Mouse (Mus musculus) midbrain, postnatal 0 days (tissue): Measurements from ENCODE around the gene Zfp385a. TPM values are rescaled to one million over a fixed set of nuclear protein-coding genes. Genes with fewer than 3 reads are reported as not detected.

Source experiments
- ATAC-seq: fragments of 200-750 bp; cut with Nextera tagmentation; 2 replicates; pipeline ENCODE4 v1.8.0; 2017; ENCODE audit warnings: moderate number of reproducible peaks, mild to moderate bottlenecking, moderate TSS enrichment, moderate library complexity; ENCODE audit not compliant: low FRiP score
- DNase-seq: peaks from one replicate; pipeline ENCODE4 v3.0.0-alpha.2; 2015; ENCODE audit warnings: low spot score
- H3K27ac ChIP-seq: fragments of 300-500 bp; sonication (generic); 2 replicates; pipeline ENCODE4 v1.5.1; 2014; ENCODE audit warnings: low read depth, mild to moderate bottlenecking, low read length, mixed read lengths
- H3K27me3 ChIP-seq: fragments of 300-500 bp; sonication (generic); 2 replicates; pipeline ENCODE4 v1.6.1; 2014; ENCODE audit warnings: low read length, control low read depth, mixed read lengths; ENCODE audit not compliant: insufficient read depth
- H3K36me3 ChIP-seq: fragments of 300-500 bp; sonication (generic); 2 replicates; pipeline ENCODE4 v1.6.1; 2014; ENCODE audit warnings: low read length, control low read depth, mixed read lengths; ENCODE audit not compliant: insufficient read depth
- H3K4me1 ChIP-seq: fragments of 300-500 bp; sonication (generic); 2 replicates; pipeline ENCODE4 v1.6.1; 2014; ENCODE audit warnings: mild to moderate bottlenecking, control low read depth, antibody characterized with exemption, low read length, mixed read lengths; ENCODE audit not compliant: insufficient read depth
- H3K4me2 ChIP-seq: fragments of 300-500 bp; sonication (generic); 2 replicates; pipeline ENCODE4 v1.6.1; 2014; ENCODE audit warnings: low read depth, mild to moderate bottlenecking, low read length, mixed read lengths; ENCODE audit not compliant: poor library complexity, severe bottlenecking
- H3K4me3 ChIP-seq: fragments of 300-500 bp; sonication (generic); 2 replicates; pipeline ENCODE4 v1.5.1; 2014; ENCODE audit warnings: low read depth, mild to moderate bottlenecking, low read length, moderate library complexity
- H3K9ac ChIP-seq: fragments of 300-500 bp; sonication (generic); replicated peaks from 2 replicates; pipeline ENCODE4 v1.6.1; 2014; ENCODE audit warnings: mild to moderate bottlenecking, low read length, moderate library complexity, mixed read lengths; ENCODE audit not compliant: poor library complexity, severe bottlenecking
- H3K9me3 ChIP-seq: fragments of 300-500 bp; sonication (generic); 2 replicates; pipeline ENCODE4 v1.6.1; 2016; ENCODE audit warnings: low read length, control low read depth
- CTCF ChIP-seq: IDR thresholded peaks from 2 replicates; pipeline ENCODE4 v1.5.1; 2016; ENCODE audit warnings: antibody characterized with exemption, mild to moderate bottlenecking
- WGBS: fragments of 180-500 bp; shearing (Covaris S2); extraction: QIAGEN DNeasy Blood & Tissue Kit; methylation state at CpG from one replicate; pipeline ENCODE4 v1.1.7; 2014; 5-methylcytosine and 5-hydroxymethylcytosine counted together
- polyA plus RNA-seq: library from polyadenylated mRNA; unstranded; fragments of >200 nt; fragmentation: Nextera tagmentation; extraction: Ambion mirVana; gene quantifications from 2 replicates; pipeline ENCODE4 v1.2.1, GENCODE M21; 2015
- total RNA-seq: library from RNA; depleted of rRNA; stranded (reverse); fragments of >200 nt; gene quantifications from 2 replicates; pipeline ENCODE4 v1.2.3, GENCODE M21; 2014

The Zfp385a gene
- total and polyA plus RNA-seq, 2 experiments from 2014 or later = 22.0 to 26.9 TPM

- no peaks in the 10 kb centered on the region for H3K9me3 ChIP-seq
- H3K27me3 ChIP-seq = peaks cover 9% of the 10 kb centered on the region
- peak overlapping the region; percentile 94 for H3K4me2 ChIP-seq
- peak overlapping the region; percentile 51 for H3K4me3 ChIP-seq
- no peak overlapping the region for H3K27ac ChIP-seq
- peaks cover 5% of the 10 kb centered on the region for H3K4me1 ChIP-seq
- H3K36me3 ChIP-seq = no peaks in the 10 kb centered on the region
- ATAC-seq (peak; percentile 28; the same call in 1 of the 2 replicates), DNase-seq (no peak)
- TF ChIP-seq CTCF = no peak
- 1% methylated on average over 51 of the region's 51 CpGs for WGBS
- H3K9ac ChIP-seq = peak overlapping the region; percentile 50
Observed at GRCm38 (mm10) chr15:103365471-103366375, 25.8 kb upstream of the Zfp385a start.

- H3K27me3 ChIP-seq = peaks cover 9% of the 10 kb centered on the region
- H3K4me2 ChIP-seq = no peak overlapping the region
- H3K36me3 ChIP-seq = no peaks in the 10 kb centered on the region
- no peak for ATAC-seq
- H3K27ac ChIP-seq = no peak overlapping the region
- no peak overlapping the region for H3K9ac ChIP-seq
- H3K4me1 ChIP-seq = peaks cover 5% of the 10 kb centered on the region
- H3K9me3 ChIP-seq = no peaks in the 10 kb centered on the region
- H3K4me3 ChIP-seq = peak overlapping the region; percentile 51; the same call in 1 of the 2 replicates
- 56% methylated on average over 4 of the region's 4 CpGs for WGBS
- no peak for TF ChIP-seq CTCF
- DNase-seq = no peak
Observed at GRCm38 (mm10) chr15:103364761-103365160, 24.9 kb upstream of the Zfp385a start.

- Histone ChIP-seq H3K4me2 (no peak overlapping the region), H3K4me1 (peaks cover 5% of the 10 kb centered on the region), H3K36me3 (no peaks in the 10 kb centered on the region), H3K4me3 (no peak overlapping the region), H3K27me3 (peaks cover 9% of the 10 kb centered on the region), H3K9me3 (no peaks in the 10 kb centered on the region), H3K27ac (no peak overlapping the region), H3K9ac (no peak overlapping the region)
- no peak for DNase-seq
- no peak for ATAC-seq
- no peak for TF ChIP-seq CTCF
- WGBS = 64% methylated on average over 1 of the region's 1 CpGs
Observed at GRCm38 (mm10) chr15:103363809-103364208, 23.9 kb upstream of the Zfp385a start.

- H3K4me3 ChIP-seq = no peak overlapping the region
- H3K4me1 ChIP-seq = peaks cover 5% of the 10 kb centered on the region
- peaks cover 9% of the 10 kb centered on the region for H3K27me3 ChIP-seq
- H3K9me3 ChIP-seq = no peaks in the 10 kb centered on the region
- TF ChIP-seq CTCF = no peak
- H3K9ac ChIP-seq = no peak overlapping the region
- ATAC-seq (no peak), DNase-seq (no peak)
- no peak overlapping the region for H3K27ac ChIP-seq
- WGBS = 91% methylated on average over 3 of the region's 3 CpGs
- H3K36me3 ChIP-seq = no peaks in the 10 kb centered on the region
- no peak overlapping the region for H3K4me2 ChIP-seq
Observed at GRCm38 (mm10) chr15:103362950-103363349, 23.1 kb upstream of the Zfp385a start.

- no peak for TF ChIP-seq CTCF
- Histone ChIP-seq H3K36me3 (no peaks in the 10 kb centered on the region), H3K4me1 (peaks cover 5% of the 10 kb centered on the region), H3K27ac (no peak overlapping the region), H3K4me3 (no peak overlapping the region), H3K9ac (no peak overlapping the region), H3K4me2 (no peak overlapping the region), H3K9me3 (no peaks in the 10 kb centered on the region), H3K27me3 (peaks cover 9% of the 10 kb centered on the region)
- WGBS = 65% methylated on average over 6 of the region's 7 CpGs
- DNase-seq = no peak
- no peak for ATAC-seq
Observed at GRCm38 (mm10) chr15:103362333-103362732, 22.4 kb upstream of the Zfp385a start.

GRCm38 (mm10) chr15:103361269-103361668, 21.4 kb upstream of the Zfp385a start:
- DNase-seq = no peak
- ATAC-seq = no peak
- peaks cover 2% of the 10 kb centered on the region for H3K4me1 ChIP-seq
- no peaks in the 10 kb centered on the region for H3K9me3 ChIP-seq
- WGBS = 68% methylated on average over 1 of the region's 1 CpGs
- H3K27ac ChIP-seq = no peak overlapping the region
- H3K36me3 ChIP-seq = no peaks in the 10 kb centered on the region
- no peak overlapping the region for H3K4me3 ChIP-seq
- H3K27me3 ChIP-seq = peaks cover 6% of the 10 kb centered on the region
- TF ChIP-seq CTCF = no peak
- no peak overlapping the region for H3K4me2 ChIP-seq
- H3K9ac ChIP-seq = no peak overlapping the region
